Mouse (Mus musculus): ENCODE results near the gene Smad5.

Gene Smad5

GRCm38 (mm10) chr13:56753192-56753951 lies 50.6 kb downstream of the Smad5 start, which contains the start of gene Gm45623:
Gene Gm45623, minus strand, starts transcription at chr13:56753827.
- ATAC-seq (ENCODE audit: low TSS enrichment), result 0 out of 2 replicates have a peak, but pooled peaks have one; percentile 28

- ATAC-seq (ENCODE audit: low TSS enrichment), result no peak
These were observed 53.1 kb downstream of the Smad5 start for GRCm38 (mm10) chr13:56755871-56756270.

- ATAC-seq (ENCODE audit: low TSS enrichment), result no peak
These were observed 54.4 kb downstream of the Smad5 start for GRCm38 (mm10) chr13:56757201-56757600.

GRCm38 (mm10) chr13:56758492-56758891 lies 55.7 kb downstream of the Smad5 start:
- peak; percentile 60 for ATAC-seq (ENCODE audit: low TSS enrichment)

GRCm38 (mm10) chr13:56762446-56763229 lies 59.8 kb downstream of the Smad5 start:
- ATAC-seq (ENCODE audit: low TSS enrichment), result no peak

- 0 out of 2 replicates have a peak, but pooled peaks have one; percentile 8 for ATAC-seq (ENCODE audit: low TSS enrichment)
These were observed 62.6 kb downstream of the Smad5 start for GRCm38 (mm10) chr13:56765284-56766032.

- peak; percentile 46; the same call in 1 of the 2 replicates for ATAC-seq (ENCODE audit: low TSS enrichment)
These were observed 63.4 kb downstream of the Smad5 start for GRCm38 (mm10) chr13:56766211-56766610.

GRCm38 (mm10) chr13:56769431-56769830 lies 66.6 kb downstream of the Smad5 start:
- ATAC-seq (ENCODE audit: low TSS enrichment), result no peak

- peak; percentile 39; the same call in 1 of the 2 replicates for ATAC-seq (ENCODE audit: low TSS enrichment)
These were observed 67.3 kb downstream of the Smad5 start for GRCm38 (mm10) chr13:56770136-56770578.

GRCm38 (mm10) chr13:56770786-56771185 lies 68.0 kb downstream of the Smad5 start:
- ATAC-seq (ENCODE audit: low TSS enrichment), result no peak

GRCm38 (mm10) chr13:56772592-56772991 lies 69.8 kb downstream of the Smad5 start:
- ATAC-seq (ENCODE audit: low TSS enrichment), result 0 out of 2 replicates have a peak, but pooled peaks have one; percentile 53

GRCm38 (mm10) chr13:56773262-56773870 lies 70.6 kb downstream of the Smad5 start:
- ATAC-seq (ENCODE audit: low TSS enrichment), result no peak

- no peak for ATAC-seq (ENCODE audit: low TSS enrichment)
These were observed 71.5 kb downstream of the Smad5 start for GRCm38 (mm10) chr13:56774304-56774703.

GRCm38 (mm10) chr13:56780746-56781469 lies 78.1 kb downstream of the Smad5 start:
- peak; percentile 39; the same call in 1 of the 2 replicates for ATAC-seq (ENCODE audit: low TSS enrichment)

GRCm38 (mm10) chr13:56781697-56782096 lies 78.9 kb downstream of the Smad5 start:
- ATAC-seq (ENCODE audit: low TSS enrichment), result peak; percentile 65

GRCm38 (mm10) chr13:56782621-56783020 lies 79.8 kb downstream of the Smad5 start:
- peak; percentile 56; the same call in 1 of the 2 replicates for ATAC-seq (ENCODE audit: low TSS enrichment)

GRCm38 (mm10) chr13:56790683-56791082 lies 87.9 kb downstream of the Smad5 start:
- ATAC-seq (ENCODE audit: low TSS enrichment), result peak; percentile 92

Data from frontal cortex, adult (tissue).